Mouse (Mus musculus) forebrain, embryonic 11.5 days (tissue): ENCODE results near the gene Blm. TPM values are rescaled to one million over a fixed set of nuclear protein-coding genes. Genes with fewer than 3 reads are reported as not detected.

Experiments used
- ATAC-seq: fragments of 200-750 bp; cut with Nextera tagmentation; replicated peaks from 2 replicates; pipeline ENCODE4 v1.8.0; 2017; ENCODE audit warnings: moderate TSS enrichment; ENCODE audit not compliant: low FRiP score
- DNase-seq: peaks from one replicate; pipeline ENCODE4 v3.0.0-alpha.2; 2017; ENCODE audit warnings: low spot score
- H3K27ac ChIP-seq: fragments of 300-500 bp; sonication (generic); 2 replicates; pipeline ENCODE4 v1.5.1; 2014; ENCODE audit warnings: low read depth, low read length
- H3K27me3 ChIP-seq: fragments of 300-500 bp; sonication (generic); 2 replicates; pipeline ENCODE4 v1.6.1; 2014; ENCODE audit warnings: mild to moderate bottlenecking, low read length, mixed read lengths; ENCODE audit not compliant: control insufficient read depth, insufficient read depth
- H3K36me3 ChIP-seq: fragments of 300-500 bp; sonication (generic); 2 replicates; pipeline ENCODE4 v1.6.1; 2014; ENCODE audit warnings: mild to moderate bottlenecking, low read length, moderate library complexity, mixed read lengths; ENCODE audit not compliant: control insufficient read depth, insufficient read depth
- H3K4me1 ChIP-seq: fragments of 300-500 bp; sonication (generic); replicated peaks from 2 replicates; pipeline ENCODE4 v1.6.1; 2014; ENCODE audit warnings: low read length, mixed read lengths; ENCODE audit not compliant: control insufficient read depth, insufficient read depth
- H3K4me2 ChIP-seq: fragments of 300-500 bp; sonication (generic); 2 replicates; pipeline ENCODE4 v1.6.1; 2014; ENCODE audit warnings: low read depth, mild to moderate bottlenecking, low read length, moderate library complexity, mixed read lengths; ENCODE audit not compliant: severe bottlenecking
- H3K4me3 ChIP-seq: fragments of 300-500 bp; sonication (generic); 2 replicates; pipeline ENCODE4 v1.5.1; 2014; ENCODE audit warnings: low read depth, low read length
- H3K9ac ChIP-seq: fragments of 300-500 bp; sonication (generic); 2 replicates; pipeline ENCODE4 v1.6.1; 2014; ENCODE audit warnings: low read length
- H3K9me3 ChIP-seq: fragments of 300-500 bp; sonication (generic); 2 replicates; pipeline ENCODE4 v1.6.1; 2016; ENCODE audit warnings: low read length, mixed read lengths; ENCODE audit not compliant: control insufficient read depth
- WGBS: fragments of 180-500 bp; shearing (Covaris S2); extraction: QIAGEN DNeasy Blood & Tissue Kit; methylation state at CpG from one replicate; pipeline ENCODE4 v1.1.7; 2014; 5-methylcytosine and 5-hydroxymethylcytosine counted together
- polyA plus RNA-seq: library from polyadenylated mRNA; unstranded; fragments of >200 nt; fragmentation: Nextera tagmentation; extraction: Ambion mirVana; gene quantifications from 2 replicates; pipeline ENCODE4 v1.2.1, GENCODE M21; 2014

Gene Blm
- polyA plus RNA-seq, 1 experiment from 2014 or later: 53.0 TPM

- WGBS: 81% methylated on average over 8 of the region's 8 CpGs
- Histone ChIP-seq H3K27me3 (no peaks in the 10 kb centered on the region), H3K36me3 (no peaks in the 10 kb centered on the region), H3K4me1 (no peaks in the 10 kb centered on the region), H3K9ac (no peak overlapping the region), H3K4me3 (no peak overlapping the region), H3K9me3 (no peaks in the 10 kb centered on the region), H3K27ac (no peak overlapping the region), H3K4me2 (no peak overlapping the region)
- DNase-seq (no peak), ATAC-seq (no peak)
Measured at GRCm38 (mm10) chr7:80567982-80568381, 33.1 kb upstream of the Blm start.

DNA sequence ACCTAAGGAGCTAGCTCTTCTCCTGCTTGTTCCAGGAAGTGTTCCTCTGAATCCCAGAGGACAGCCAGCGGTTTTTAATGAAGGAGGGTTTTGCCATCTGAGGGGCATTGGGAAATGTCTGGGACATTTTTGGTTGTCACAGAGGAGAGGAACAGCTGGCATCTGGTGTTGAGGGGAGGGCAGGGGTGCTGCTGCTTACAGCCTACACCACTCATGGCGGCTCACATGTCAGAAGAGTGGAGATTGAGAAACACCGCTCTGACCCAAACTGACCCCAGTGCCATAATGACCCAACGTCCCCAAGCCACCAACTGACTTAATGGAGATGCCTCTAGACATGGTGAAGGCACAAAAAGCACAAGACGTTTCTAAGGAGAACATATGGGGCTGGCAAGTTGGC, 27.0 kb upstream of the Blm start:
- H3K36me3 ChIP-seq: no peaks in the 10 kb centered on the region
- no peak for ATAC-seq
- H3K4me1 ChIP-seq: no peaks in the 10 kb centered on the region
- no peak overlapping the region for H3K4me3 ChIP-seq
- no peak overlapping the region for H3K9ac ChIP-seq
- no peaks in the 10 kb centered on the region for H3K27me3 ChIP-seq
- DNase-seq: no peak
- WGBS: 78% methylated on average over 5 of the region's 5 CpGs
- no peaks in the 10 kb centered on the region for H3K9me3 ChIP-seq
- no peak overlapping the region for H3K4me2 ChIP-seq
- no peak overlapping the region for H3K27ac ChIP-seq

- no peaks in the 10 kb centered on the region for H3K27me3 ChIP-seq
- H3K9me3 ChIP-seq: no peaks in the 10 kb centered on the region
- no peak for ATAC-seq
Measured at GRCm38 (mm10) chr7:80561271-80561670, 26.4 kb upstream of the Blm start.

GRCm38 (mm10) chr7:80558572-80558971, 23.7 kb upstream of the Blm start:
- Histone ChIP-seq H3K27ac (no peak overlapping the region), H3K36me3 (no peaks in the 10 kb centered on the region), H3K9ac (no peak overlapping the region), H3K4me3 (no peak overlapping the region), H3K9me3 (no peaks in the 10 kb centered on the region), H3K4me2 (no peak overlapping the region), H3K4me1 (no peaks in the 10 kb centered on the region), H3K27me3 (no peaks in the 10 kb centered on the region)
- ATAC-seq (no peak), DNase-seq (no peak)
- 76% methylated on average over 5 of the region's 5 CpGs for WGBS

More at GRCm38 (mm10) chr7:80561271-80561670, 26.4 kb upstream of the Blm start:
- no peak overlapping the region for H3K4me2 ChIP-seq
- no peak overlapping the region for H3K4me3 ChIP-seq
- no peaks in the 10 kb centered on the region for H3K36me3 ChIP-seq
- H3K4me1 ChIP-seq: no peaks in the 10 kb centered on the region
- no peak overlapping the region for H3K9ac ChIP-seq
- DNase-seq: no peak
- H3K27ac ChIP-seq: no peak overlapping the region
- WGBS: 84% methylated on average over 9 of the region's 9 CpGs

GRCm38 (mm10) chr7:80558101-80558500, 23.2 kb upstream of the Blm start:
- ATAC-seq (no peak), DNase-seq (no peak)
- Histone ChIP-seq H3K27ac (no peak overlapping the region), H3K9me3 (no peaks in the 10 kb centered on the region), H3K4me3 (no peak overlapping the region), H3K9ac (no peak overlapping the region), H3K27me3 (no peaks in the 10 kb centered on the region), H3K36me3 (no peaks in the 10 kb centered on the region), H3K4me1 (no peaks in the 10 kb centered on the region), H3K4me2 (no peak overlapping the region)
- 70% methylated on average over 8 of the region's 8 CpGs for WGBS

- no peaks in the 10 kb centered on the region for H3K27me3 ChIP-seq
- no peak overlapping the region for H3K27ac ChIP-seq
- H3K9me3 ChIP-seq: no peaks in the 10 kb centered on the region
- 90% methylated on average over 4 of the region's 4 CpGs for WGBS
- no peaks in the 10 kb centered on the region for H3K4me1 ChIP-seq
- ATAC-seq (no peak), DNase-seq (no peak)
- no peaks in the 10 kb centered on the region for H3K36me3 ChIP-seq
- no peak overlapping the region for H3K9ac ChIP-seq
- H3K4me3 ChIP-seq: no peak overlapping the region
- H3K4me2 ChIP-seq: no peak overlapping the region
Measured at GRCm38 (mm10) chr7:80557161-80557560, 22.2 kb upstream of the Blm start.

DNA sequence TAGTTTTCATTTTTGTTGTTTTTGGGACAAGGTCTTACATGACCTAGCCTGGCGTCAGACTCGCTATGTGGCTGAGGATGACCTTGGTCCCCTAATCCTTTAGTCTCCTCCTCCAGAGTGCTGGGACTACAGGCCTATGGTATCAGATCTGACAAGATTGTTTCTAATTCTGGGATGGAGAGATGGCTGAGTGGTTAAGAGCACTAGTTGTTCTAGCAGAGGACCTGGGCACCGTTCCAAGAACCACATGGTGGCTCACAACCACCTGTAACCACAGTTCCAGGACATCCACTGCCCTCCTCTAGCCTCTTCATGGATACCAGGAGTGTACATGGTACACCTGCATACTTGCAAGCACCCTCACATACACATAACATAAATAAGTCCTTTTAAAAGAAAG, 21.2 kb upstream of the Blm start:
- no peak for ATAC-seq
- H3K27ac ChIP-seq: no peak overlapping the region
- H3K27me3 ChIP-seq: no peaks in the 10 kb centered on the region
- no peak overlapping the region for H3K4me3 ChIP-seq
- no peak overlapping the region for H3K9ac ChIP-seq
- no peaks in the 10 kb centered on the region for H3K4me1 ChIP-seq
- H3K36me3 ChIP-seq: no peaks in the 10 kb centered on the region
- H3K9me3 ChIP-seq: no peaks in the 10 kb centered on the region
- 84% methylated on average over 3 of the region's 3 CpGs for WGBS
- DNase-seq: no peak
- H3K4me2 ChIP-seq: no peak overlapping the region

- ATAC-seq: no peak
- no peaks in the 10 kb centered on the region for H3K27me3 ChIP-seq
- H3K9me3 ChIP-seq: no peaks in the 10 kb centered on the region
- H3K9ac ChIP-seq: no peak overlapping the region
- H3K36me3 ChIP-seq: no peaks in the 10 kb centered on the region
- DNase-seq: no peak
- WGBS: 78% methylated on average over 3 of the region's 3 CpGs
- H3K27ac ChIP-seq: no peak overlapping the region
- no peak overlapping the region for H3K4me2 ChIP-seq
- H3K4me3 ChIP-seq: no peak overlapping the region
- no peaks in the 10 kb centered on the region for H3K4me1 ChIP-seq
Measured at GRCm38 (mm10) chr7:80555146-80555545, 20.2 kb upstream of the Blm start.

- Histone ChIP-seq H3K27ac (no peak overlapping the region), H3K36me3 (no peaks in the 10 kb centered on the region), H3K9me3 (no peaks in the 10 kb centered on the region), H3K4me2 (no peak overlapping the region), H3K4me1 (no peaks in the 10 kb centered on the region), H3K9ac (no peak overlapping the region), H3K27me3 (no peaks in the 10 kb centered on the region), H3K4me3 (no peak overlapping the region)
- no peak for ATAC-seq
- 78% methylated on average over 22 of the region's 22 CpGs for WGBS
- no peak for DNase-seq
Measured at GRCm38 (mm10) chr7:80554180-80555021, 19.5 kb upstream of the Blm start.
